Mouse (Mus musculus) thymus, adult 2 months (tissue): ENCODE measurements at regions not wholly inside any gene's neighbourhood (a gene's known extent, or its start where the extent isn't known, plus 50 kb on each side); places are given as distances from the start of the nearest gene placed in this dataset.

Experiments used
- CTCF ChIP-seq: fragments of 200-500 bp; IDR thresholded peaks from 2 replicates; pipeline ENCODE4 v1.5.1; 2012; ENCODE audit warnings: mild to moderate bottlenecking, control low read depth, low read length, moderate library complexity, borderline replicate concordance; ENCODE audit not compliant: control insufficient read depth, poor library complexity, insufficient read depth; ENCODE audit errors: extremely low read depth
- POLR2A ChIP-seq: fragments of 200-500 bp; IDR thresholded peaks from 2 replicates; pipeline ENCODE4 v1.6.1; 2012; ENCODE audit warnings: mild to moderate bottlenecking, low read length, control low read depth, moderate library complexity; ENCODE audit not compliant: control insufficient read depth, poor library complexity, insufficient read depth; ENCODE audit errors: extremely low read depth

- no peak for TF ChIP-seq POLR2A
- no peak for TF ChIP-seq CTCF
These were observed 263.1 kb downstream of the Gm45692 start for GRCm38 (mm10) chr8:26382426-26382825.
